ENCODE assay signal across 22 mouse cellular contexts in genomic region chr9:67362511-67362910, GRCm38 (mm10).
DNase-seq lines count a peak whose midpoint lies in the region; ATAC-seq lines count a peak whose summit lies in the region.
"Had no signal": no experiment of that assay in that cellular context is flagged by ENCODE, and none has a peak within 500 bp of the region (broad histone marks: within the 10 kb centered on the region; RNA-seq: fewer than 3 reads in every experiment).

No protein-coding gene starts in this region.

- H3K4me3 ChIP-seq in megakaryocyte, embryonic 14.5 days (replicated peaks) = peak overlapping the region; percentile 60
- H3K4me3 ChIP-seq: embryonic facial prominence, embryonic 10.5 days; embryonic facial prominence, embryonic 13.5 days; erythroblast, embryonic 14.5 days; forebrain, embryonic 12.5 days; forebrain, embryonic 15.5 days; hindbrain, embryonic 12.5 days had no signal

- DNase-seq in adrenal gland, postnatal 14 days = peak; percentile 12
- DNase-seq in adrenal gland, postnatal 4 days (ENCODE audit: low spot score in 2 of 2) = no peak
- peak; percentile 30 for DNase-seq in gastrocnemius, postnatal 10 days
- no peak for DNase-seq in gastrocnemius, postnatal 25 days
- DNase-seq: cerebellum, adult 11 months; cerebellum, adult 2 months; cerebellum, postnatal 36 days; embryo, embryonic 11 days; heart, adult 11 months; kidney, adult 18-20 months had no signal

- H3K36me3 ChIP-seq in megakaryocyte, embryonic 14.5 days (replicated peaks; ENCODE audit: low read length) = no peaks in the 10 kb centered on the region
- H3K36me3 ChIP-seq: forebrain, embryonic 12.5 days; forebrain, embryonic 15.5 days; hindbrain, embryonic 12.5 days had no signal

- ATAC-seq in megakaryocyte, adult 5-6 weeks (ENCODE audit: poor library complexity, severe bottlenecking) = no peak
- ATAC-seq: CD4-positive, CD25-positive, alpha-beta regulatory T cell, adult 4 months; forebrain, embryonic 15.5 days; hindbrain, embryonic 16.5 days; inflammation-experienced regulatory T-cells, adult 6 months; intestine, embryonic 16.5 days had no signal

- H3K9me3 ChIP-seq in megakaryocyte, embryonic 14.5 days = peaks cover 5% of the 10 kb centered on the region; the same call in 1 of the 2 replicates
- H3K9me3 ChIP-seq: embryonic facial prominence, embryonic 10.5 days; embryonic facial prominence, embryonic 13.5 days; forebrain, embryonic 12.5 days; forebrain, embryonic 15.5 days; hindbrain, embryonic 12.5 days had no signal

- H3K4me1 ChIP-seq in megakaryocyte, embryonic 14.5 days = no peaks in the 10 kb centered on the region
- H3K4me1 ChIP-seq: embryonic facial prominence, embryonic 10.5 days; forebrain, embryonic 12.5 days; hindbrain, embryonic 12.5 days had no signal

- H3K27me3 ChIP-seq in megakaryocyte, embryonic 14.5 days (replicated peaks) = peaks cover 1% of the 10 kb centered on the region
- H3K27me3 ChIP-seq: embryonic facial prominence, embryonic 13.5 days; forebrain, embryonic 12.5 days; forebrain, embryonic 15.5 days; hindbrain, embryonic 12.5 days had no signal

Comparison
In these comparisons a context has a peak if more than half of its experiments do, and no peak if none do; other contexts are left out.
1. DNase-seq: peak in adrenal gland, postnatal 14 days (single experiment) and gastrocnemius, postnatal 10 days (single experiment); none in adrenal gland, postnatal 4 days (0 of 2) and gastrocnemius, postnatal 25 days (single experiment).